29 mouse cellular contexts compared by ENCODE assay signal in the genomic region with DNA sequence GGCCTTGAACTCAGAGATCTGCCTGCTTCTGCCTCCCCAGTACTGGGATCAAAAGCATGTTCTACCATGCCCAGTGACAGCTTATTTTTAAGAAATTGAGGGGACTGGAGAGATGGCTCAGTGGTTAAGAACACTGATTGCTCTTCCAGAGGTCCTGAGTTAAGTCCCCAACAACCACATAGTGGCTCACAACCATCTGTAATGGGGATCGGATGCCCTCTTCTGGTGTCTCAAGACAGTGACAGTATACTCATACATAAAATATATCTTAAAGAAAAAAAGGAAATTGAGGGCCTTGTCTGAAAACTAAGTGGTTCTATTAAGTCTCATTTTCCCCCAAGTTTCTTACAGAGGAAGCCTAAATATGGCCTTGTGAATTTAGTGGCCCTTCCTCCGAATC. TPM values are rescaled to one million over a fixed set of nuclear protein-coding genes. Genes with fewer than 3 reads are reported as not detected.
A peak's percentile ranks its signal among the peaks of the same experiment; 100 is the strongest.
DNase-seq lines count a peak whose midpoint lies in the region; ATAC-seq and TF ChIP-seq lines count a peak whose summit lies in the region.
"Had no signal": no experiment of that assay in that cellular context is flagged by ENCODE, and none has a peak within 500 bp of the region (broad histone marks: within the 10 kb centered on the region; RNA-seq: fewer than 3 reads in every experiment).

No protein-coding gene starts in this region.

- intact Hi-C loops in left cerebral cortex, adult 2 months (cut with DNase I), result loop anchor here (2.0 kb wide), 1 partner anchor 139 kb away; no protein-coding TSS in a partner anchor
- intact Hi-C loops in left cerebral cortex, postnatal 36 days (cut with DNase I), result loop anchor here (2.0 kb wide), 1 partner anchor 139 kb away; no protein-coding TSS in a partner anchor

- no peaks in the 10 kb centered on the region for H3K36me3 ChIP-seq in splenic B cell, adult 2 months (ENCODE audit: control insufficient read depth, insufficient read depth, low read length, poor library complexity, severe bottlenecking)
- H3K36me3 ChIP-seq: midbrain, embryonic 13.5 days had no signal

- no peak overlapping the region for H3K4me3 ChIP-seq in left cerebral cortex, adult 2 months
- H3K4me3 ChIP-seq: embryonic facial prominence, embryonic 10.5 days; heart, embryonic 13.5 days; hindbrain, embryonic 12.5 days; limb, embryonic 10.5 days; megakaryocyte, embryonic 14.5 days; midbrain, embryonic 13.5 days; neural tube, embryonic 12.5 days had no signal

- ATAC-seq in CD4-positive, CD25-positive, alpha-beta regulatory T cell, adult 4 months, result no peak
- ATAC-seq: forebrain, postnatal 0 days; midbrain, embryonic 13.5 days had no signal

- no peaks in the 10 kb centered on the region for H3K27me3 ChIP-seq in splenic B cell, adult 2 months (ENCODE audit: control insufficient read depth, insufficient read depth, low read length, poor library complexity, severe bottlenecking)
- H3K27me3 ChIP-seq: CH12.LX; heart, embryonic 13.5 days; hindbrain, embryonic 12.5 days; megakaryocyte, embryonic 14.5 days; midbrain, embryonic 13.5 days; neural tube, embryonic 12.5 days had no signal

- TF ChIP-seq CTCF in left cerebral cortex, adult 2 months (IDR thresholded peaks at IDR 0.05), result peak; percentile 10

- peak; percentile 26 for DNase-seq in CD4-positive, CD25-positive, alpha-beta regulatory T cell, adult 2 months (ENCODE audit: low read depth, low spot score)
- DNase-seq in left cerebral cortex, adult 2 months (ENCODE audit: extremely low spot score in 1 of 2, low spot score in 2 of 2), result no peak
- DNase-seq in left cerebral cortex, postnatal 36 days (ENCODE audit: low spot score in 2 of 2), result no peak
- peak; percentile 52 for DNase-seq in ES-CJ7 (ENCODE audit: low read depth, low spot score)
- DNase-seq in splenic B cell, adult 2 months (ENCODE audit: low read depth, low spot score), result peak; percentile 31
- DNase-seq in retina, postnatal 1 day, result no peak
- DNase-seq: adrenal gland, adult 2 months; cerebellum, adult 11 months; cerebellum, adult 9-11 months; forebrain, postnatal 0 days; gastrocnemius, postnatal 14 days; heart, adult 18-20 months; heart, postnatal 14 days; kidney, adult 9 months; kidney, postnatal 36 days; liver; lung, adult 2 months; lung, postnatal 36 days; right cerebral cortex, postnatal 25 days; thymus, postnatal 25 days had no signal

- H3K27ac ChIP-seq in left cerebral cortex, adult 2 months, result no peak overlapping the region
- H3K27ac ChIP-seq: embryonic facial prominence, embryonic 10.5 days; heart, embryonic 13.5 days; hindbrain, embryonic 12.5 days; limb, embryonic 10.5 days; midbrain, embryonic 13.5 days; neural tube, embryonic 12.5 days had no signal

RNA-seq across cellular contexts. Expression of a gene that starts 10.3 kb away (rescaled TPM):
- polyA plus RNA-seq in CD4-positive, CD25-positive, alpha-beta regulatory T cell, adult 4 months (2017; shearing (Covaris generic)), result 10 to 100 TPM; 23.6 to 25.6 TPM
- 10 to 100 TPM; 27.8 to 28.3 TPM for total RNA-seq in left cerebral cortex, adult 2 months (2021)
- total RNA-seq in left cerebral cortex, postnatal 36 days (2021), result 10 to 100 TPM; 24.4 to 26.2 TPM

RNA-seq across cellular contexts. Expression of a gene that starts 10.6 kb away (rescaled TPM):
- 10 to 100 TPM; 23.5 to 47.7 TPM for polyA plus RNA-seq in CD4-positive, CD25-positive, alpha-beta regulatory T cell, adult 4 months (2017; shearing (Covaris generic))
- total RNA-seq in left cerebral cortex, adult 2 months (2021), result 100 to 1,000 TPM; 184 to 190 TPM
- total RNA-seq in left cerebral cortex, postnatal 36 days (2021), result 100 to 1,000 TPM; 153 to 205 TPM

RNA-seq across cellular contexts. Expression of a gene that starts 40.1 kb away (rescaled TPM):
- 1 to 10 TPM; 4.1 to 9.9 TPM for polyA plus RNA-seq in CD4-positive, CD25-positive, alpha-beta regulatory T cell, adult 4 months (2017; shearing (Covaris generic))
- total RNA-seq in left cerebral cortex, adult 2 months (2021), result 10 to 100 TPM; 31.4 to 31.7 TPM
- 10 to 100 TPM; 23.9 to 31.7 TPM for total RNA-seq in left cerebral cortex, postnatal 36 days (2021)

Comparison
In these comparisons a context has a peak if more than half of its experiments do, and no peak if none do; other contexts are left out.
1. DNase-seq: peak in CD4-positive, CD25-positive, alpha-beta regulatory T cell, adult 2 months (single experiment), ES-CJ7 (single experiment) and splenic B cell, adult 2 months (single experiment); none in left cerebral cortex, adult 2 months (0 of 2), left cerebral cortex, postnatal 36 days (0 of 2) and retina, postnatal 1 day (single experiment).